ENCODE assay signal across 24 mouse cellular contexts in the genomic region with DNA sequence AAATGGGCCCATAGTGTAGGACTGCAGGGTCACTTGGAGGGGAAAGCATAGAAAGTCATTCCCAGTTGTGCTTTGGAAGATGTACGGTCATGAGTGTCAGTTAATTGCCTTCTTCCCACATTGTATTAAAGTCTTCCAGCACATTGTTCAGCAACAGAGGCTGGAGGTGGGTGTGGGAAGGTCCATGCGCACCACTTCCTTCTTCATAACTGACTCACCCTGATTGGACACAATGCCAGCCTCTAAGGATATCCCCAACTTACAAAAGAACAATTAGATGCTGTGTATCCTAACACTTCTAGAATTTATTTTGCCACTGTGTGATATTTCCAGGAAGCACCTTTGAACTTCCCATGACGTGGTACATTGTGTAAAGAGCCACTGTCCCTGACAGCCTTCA.
A peak's percentile ranks its signal among the peaks of the same experiment; 100 is the strongest.
DNase-seq lines count a peak whose midpoint lies in the region; ATAC-seq and TF ChIP-seq lines count a peak whose summit lies in the region.
"Had no signal": no experiment of that assay in that cellular context is flagged by ENCODE, and none has a peak within 500 bp of the region (broad histone marks: within the 10 kb centered on the region; RNA-seq: fewer than 3 reads in every experiment).

No protein-coding gene starts in this region.

- peak; percentile 46 for ATAC-seq in lung, postnatal 0 days
- no peak for ATAC-seq in midbrain, embryonic 14.5 days (ENCODE audit: low FRiP score, low TSS enrichment)
- ATAC-seq: forebrain, embryonic 15.5 days; Patski had no signal

- H3K9ac ChIP-seq in lung, postnatal 0 days (replicated peaks; ENCODE audit: low read depth) = no peak overlapping the region
- H3K9ac ChIP-seq in midbrain, embryonic 14.5 days (replicated peaks; ENCODE audit: low read length) = no peak overlapping the region
- H3K9ac ChIP-seq: embryonic facial prominence, embryonic 12.5 days; embryonic facial prominence, embryonic 15.5 days; forebrain, embryonic 12.5 days; forebrain, embryonic 15.5 days; heart, embryonic 13.5 days; hindbrain, embryonic 12.5 days; hindbrain, embryonic 15.5 days had no signal

- H3K27ac ChIP-seq in kidney, adult 2 months (ENCODE audit: insufficient read depth, low read depth, low read length) = no peak overlapping the region
- H3K27ac ChIP-seq in lung, postnatal 0 days (ENCODE audit: low read length) = no peak overlapping the region
- H3K27ac ChIP-seq in midbrain, embryonic 14.5 days (replicated peaks; ENCODE audit: low read depth, low read length) = no peak overlapping the region
- H3K27ac ChIP-seq: embryonic facial prominence, embryonic 12.5 days; embryonic facial prominence, embryonic 15.5 days; forebrain, embryonic 12.5 days; forebrain, embryonic 15.5 days; heart, adult 2 months; heart, embryonic 13.5 days; hindbrain, embryonic 12.5 days; hindbrain, embryonic 15.5 days had no signal

- no peaks in the 10 kb centered on the region for H3K36me3 ChIP-seq in kidney, adult 2 months (ENCODE audit: control insufficient read depth, insufficient read depth, low read length)
- no peaks in the 10 kb centered on the region for H3K36me3 ChIP-seq in lung, postnatal 0 days (ENCODE audit: insufficient read depth, low read length)
- H3K36me3 ChIP-seq in midbrain, embryonic 14.5 days (ENCODE audit: control insufficient read depth, insufficient read depth, low read length) = no peaks in the 10 kb centered on the region
- H3K36me3 ChIP-seq: embryonic facial prominence, embryonic 12.5 days; embryonic facial prominence, embryonic 15.5 days; forebrain, embryonic 12.5 days; forebrain, embryonic 15.5 days; G1E; heart, embryonic 13.5 days; hindbrain, embryonic 12.5 days; hindbrain, embryonic 15.5 days had no signal

- no peaks in the 10 kb centered on the region for H3K27me3 ChIP-seq in kidney, adult 2 months (replicated peaks; ENCODE audit: control insufficient read depth, insufficient read depth, low read length)
- H3K27me3 ChIP-seq in lung, postnatal 0 days (replicated peaks; ENCODE audit: insufficient read depth, low read length) = no peaks in the 10 kb centered on the region
- no peaks in the 10 kb centered on the region for H3K27me3 ChIP-seq in midbrain, embryonic 14.5 days (ENCODE audit: control insufficient read depth, insufficient read depth, low read length)
- H3K27me3 ChIP-seq: CH12.LX; embryonic facial prominence, embryonic 12.5 days; embryonic facial prominence, embryonic 15.5 days; forebrain, embryonic 12.5 days; forebrain, embryonic 15.5 days; heart, embryonic 13.5 days; hindbrain, embryonic 12.5 days; hindbrain, embryonic 15.5 days had no signal

- no peaks in the 10 kb centered on the region for H3K4me1 ChIP-seq in kidney, adult 2 months (ENCODE audit: control insufficient read depth, insufficient read depth, low read length)
- no peaks in the 10 kb centered on the region for H3K4me1 ChIP-seq in lung, postnatal 0 days (ENCODE audit: insufficient read depth, low read depth, low read length)
- H3K4me1 ChIP-seq in midbrain, embryonic 14.5 days (ENCODE audit: control insufficient read depth, insufficient read depth, low read length) = no peaks in the 10 kb centered on the region
- H3K4me1 ChIP-seq: embryonic facial prominence, embryonic 12.5 days; embryonic facial prominence, embryonic 15.5 days; forebrain, embryonic 12.5 days; forebrain, embryonic 15.5 days; heart, embryonic 13.5 days; hindbrain, embryonic 12.5 days; hindbrain, embryonic 15.5 days had no signal

- no peaks in the 10 kb centered on the region for H3K9me3 ChIP-seq in lung, postnatal 0 days (ENCODE audit: low read length)
- no peaks in the 10 kb centered on the region for H3K9me3 ChIP-seq in midbrain, embryonic 14.5 days (ENCODE audit: control insufficient read depth, low read length)
- H3K9me3 ChIP-seq: embryonic facial prominence, embryonic 12.5 days; embryonic facial prominence, embryonic 15.5 days; forebrain, embryonic 12.5 days; forebrain, embryonic 15.5 days; heart, embryonic 13.5 days; hindbrain, embryonic 12.5 days; hindbrain, embryonic 15.5 days had no signal

- intact Hi-C loops in heart, postnatal 14 days (cut with DNase I) = no loop called here

- H3K4me2 ChIP-seq in lung, postnatal 0 days (replicated peaks; ENCODE audit: low read depth, low read length) = no peak overlapping the region
- no peak overlapping the region for H3K4me2 ChIP-seq in midbrain, embryonic 14.5 days (ENCODE audit: low read length)
- H3K4me2 ChIP-seq: embryonic facial prominence, embryonic 12.5 days; embryonic facial prominence, embryonic 15.5 days; forebrain, embryonic 12.5 days; forebrain, embryonic 15.5 days; heart, embryonic 13.5 days; hindbrain, embryonic 12.5 days; hindbrain, embryonic 15.5 days had no signal

- TF ChIP-seq POLR2A in kidney, adult 2 months (IDR thresholded peaks at IDR 0.05; ENCODE audit: low read depth, low read length) = no peak

- DNase-seq in heart, adult 8-10 months (ENCODE audit: low spot score) = peak; percentile 3
- no peak for DNase-seq in heart, postnatal 14 days
- peak; percentile 10 for DNase-seq in kidney, adult 2 months
- DNase-seq in kidney, postnatal 4 days = no peak
- DNase-seq in lung, postnatal 0 days (ENCODE audit: low spot score) = peak; percentile 5
- DNase-seq in lung, postnatal 10 days = no peak
- DNase-seq in midbrain, embryonic 14.5 days = no peak
- DNase-seq: adrenal gland, postnatal 10 days; B cell, adult 2 months; cerebellum, adult 18-20 months; cerebellum, adult 9-10 months; gastrocnemius, postnatal 25 days; heart, adult 2 months; heart, postnatal 10 days had no signal

- TF ChIP-seq CTCF in kidney, adult 2 months (conservative IDR thresholded peaks at IDR 0.05; ENCODE audit: insufficient read depth, insufficient read length, low read depth, low read length) = no peak
- TF ChIP-seq CTCF in lung, postnatal 0 days (IDR thresholded peaks at IDR 0.05) = no peak

- 73% methylated on average over 3 of the region's 3 CpGs for WGBS in kidney, adult 2 months
- WGBS in lung, postnatal 0 days = 60% methylated on average over 3 of the region's 3 CpGs
- 88% methylated on average over 3 of the region's 3 CpGs for WGBS in midbrain, embryonic 14.5 days

- H3K4me3 ChIP-seq in kidney, adult 2 months (ENCODE audit: insufficient read depth, low read depth, low read length) = no peak overlapping the region
- no peak overlapping the region for H3K4me3 ChIP-seq in lung, postnatal 0 days (ENCODE audit: low read depth, low read length)
- H3K4me3 ChIP-seq in midbrain, embryonic 14.5 days (replicated peaks; ENCODE audit: low read depth, low read length) = no peak overlapping the region
- H3K4me3 ChIP-seq: embryonic facial prominence, embryonic 12.5 days; embryonic facial prominence, embryonic 15.5 days; forebrain, embryonic 12.5 days; forebrain, embryonic 15.5 days; heart, adult 2 months; heart, embryonic 13.5 days; hindbrain, embryonic 12.5 days; hindbrain, embryonic 15.5 days had no signal

- peak; percentile 59; the same call in 1 of the 2 replicates for TF ChIP-seq EP300 in lung, postnatal 0 days (IDR thresholded peaks at IDR 0.05)

Comparison
In these comparisons a context has a peak if more than half of its experiments do, and no peak if none do; other contexts are left out.
1. DNase-seq: peak in heart, adult 8-10 months (single experiment), kidney, adult 2 months (single experiment) and lung, postnatal 0 days (single experiment); none in heart, postnatal 14 days (0 of 2), kidney, postnatal 4 days (0 of 2), lung, postnatal 10 days (single experiment) and midbrain, embryonic 14.5 days (single experiment).